Mouse (Mus musculus) brown adipose tissue, adult 24 weeks (tissue): ENCODE data around the gene Rrp1b. TPM values are rescaled to one million over a fixed set of nuclear protein-coding genes. Genes with fewer than 3 reads are reported as not detected.

Experiments
- H3K27ac ChIP-seq: fragments of 200-500 bp; replicated peaks from 2 replicates; pipeline ENCODE4 v1.5.1; 2012; ENCODE audit warnings: low read depth, mild to moderate bottlenecking, low read length
- H3K4me1 ChIP-seq: fragments of 200-500 bp; 2 replicates; pipeline ENCODE4 v1.6.1; 2012; ENCODE audit warnings: low read length, mixed read lengths; ENCODE audit not compliant: control insufficient read depth, insufficient read depth, insufficient read length
- H3K4me3 ChIP-seq: fragments of 200-500 bp; 2 replicates; pipeline ENCODE4 v1.5.1; 2012; ENCODE audit warnings: low read depth, mild to moderate bottlenecking, low read length, moderate library complexity; ENCODE audit not compliant: insufficient read depth
- polyA plus RNA-seq: library from polyadenylated mRNA; stranded (reverse); fragments of >200 nt; gene quantifications from 2 replicates; pipeline ENCODE4 v1.2.4, GENCODE M21; 2012; ENCODE audit not compliant: missing spikeins, insufficient read depth, insufficient read length

The Rrp1b gene
- 3.2 and 5.9 TPM in 2 replicates for polyA plus RNA-seq

DNA sequence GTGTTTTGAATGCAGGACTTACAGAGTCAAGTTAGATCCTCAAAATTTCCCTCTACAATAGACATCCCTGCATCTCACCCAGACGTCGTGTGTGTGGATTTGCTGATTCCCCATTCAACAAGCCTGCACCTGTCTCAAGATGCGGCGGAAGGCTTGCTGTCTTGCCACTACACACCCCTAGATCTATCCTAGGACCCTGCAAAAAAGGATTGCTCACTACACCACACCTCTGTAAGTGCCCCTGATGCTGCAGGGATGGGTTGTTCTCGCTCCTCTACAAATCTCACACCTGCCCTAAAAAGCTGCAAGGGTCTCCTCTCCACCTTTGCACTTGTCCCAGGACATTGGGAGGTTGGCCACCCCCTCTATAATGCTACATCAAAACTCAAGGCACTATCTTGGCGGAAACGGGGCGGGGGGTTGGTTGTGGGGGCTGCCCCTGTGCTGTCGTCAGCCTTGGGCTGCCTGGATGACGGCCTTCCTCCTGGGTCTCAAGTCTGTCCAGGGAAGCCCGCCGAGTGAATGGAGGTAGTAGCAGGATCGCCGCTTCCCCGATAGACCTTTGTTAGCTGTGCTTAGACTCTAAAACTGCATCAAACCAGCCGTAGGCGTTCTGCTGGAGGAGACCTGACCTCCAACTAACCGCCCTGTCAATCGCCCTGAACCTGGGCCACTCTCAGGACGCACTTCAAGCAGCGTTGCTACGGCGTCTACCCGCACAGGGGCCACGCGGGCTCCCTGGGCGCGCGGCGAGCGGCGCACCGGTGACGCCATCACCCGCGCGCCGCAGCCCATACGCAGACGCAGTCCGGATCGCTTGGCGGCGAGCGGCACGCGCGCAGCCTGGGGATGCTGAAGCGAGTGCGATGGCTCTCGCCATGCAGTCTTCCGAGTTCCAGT lies at the start of gene Rrp1b, which contains the start of gene Hsf2bp:
TSS of gene Rrp1b (plus strand) at position 492 of the 900 bp plus-strand sequence.
TSS of gene Hsf2bp (minus strand) at position 741 of the 900 bp plus-strand sequence.
- Histone ChIP-seq H3K4me1 (peaks cover 3% of the 10 kb centered on the region; the same call in 1 of the 2 replicates), H3K4me3 (peak within 1 kb of the TSS; percentile 97), H3K27ac (peak within 1 kb of the TSS; percentile 69)

DNA sequence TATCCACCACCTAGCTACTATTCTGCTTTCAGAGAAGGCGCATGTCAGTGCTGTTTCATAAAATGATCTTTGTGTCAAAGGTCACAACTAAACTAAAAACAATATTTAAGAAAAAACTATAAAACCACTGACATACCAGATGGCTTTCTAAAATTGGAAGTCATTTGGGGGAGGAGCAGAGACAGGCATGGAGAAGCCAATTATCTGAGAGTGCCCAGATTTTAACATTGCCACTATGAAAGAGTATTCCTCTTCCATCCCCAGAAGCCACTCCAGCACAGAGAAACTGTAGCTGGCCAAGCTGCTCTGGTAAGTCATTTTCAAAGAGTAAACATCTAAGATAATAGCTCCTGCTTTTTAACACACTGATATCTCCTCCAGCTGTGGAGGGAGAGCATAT lies 49.0 kb upstream of the Rrp1b start:
- no peak overlapping the region for H3K4me3 ChIP-seq
- H3K4me1 ChIP-seq = no peaks in the 10 kb centered on the region
- no peak overlapping the region for H3K27ac ChIP-seq

- Histone ChIP-seq H3K27ac (no peak overlapping the region), H3K4me1 (no peaks in the 10 kb centered on the region), H3K4me3 (no peak overlapping the region)
Measured at GRCm38 (mm10) chr17:31989035-31989434, 46.9 kb upstream of the Rrp1b start.

DNA sequence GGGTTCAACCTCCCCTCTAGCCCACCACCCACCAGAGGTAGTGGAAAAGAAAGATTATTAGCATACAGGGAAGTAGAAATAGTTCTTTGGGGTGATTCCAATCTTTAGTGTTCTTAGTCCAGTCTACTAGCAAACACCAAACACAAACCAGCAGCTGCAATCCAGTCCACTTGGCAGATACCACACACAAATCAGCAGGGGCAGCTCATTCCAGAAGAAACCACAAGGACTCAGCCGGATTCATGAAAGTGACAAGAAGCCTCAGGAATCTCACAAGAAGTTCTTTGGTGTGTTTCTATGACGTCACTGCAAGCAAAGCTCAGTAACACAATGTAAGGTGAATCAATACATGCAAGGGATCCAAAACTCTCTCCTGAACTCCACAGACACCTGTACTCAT lies 43.9 kb upstream of the Rrp1b start:
- Histone ChIP-seq H3K4me1 (no peaks in the 10 kb centered on the region), H3K4me3 (no peak overlapping the region), H3K27ac (no peak overlapping the region)

- Histone ChIP-seq H3K4me3 (no peak overlapping the region), H3K27ac (no peak overlapping the region), H3K4me1 (no peaks in the 10 kb centered on the region)
Measured at GRCm38 (mm10) chr17:31993354-31993753, 42.5 kb upstream of the Rrp1b start.

GRCm38 (mm10) chr17:31994132-31994531 lies 41.8 kb upstream of the Rrp1b start:
- Histone ChIP-seq H3K27ac (no peak overlapping the region), H3K4me1 (no peaks in the 10 kb centered on the region), H3K4me3 (no peak overlapping the region)

GRCm38 (mm10) chr17:31995784-31996183 lies 40.1 kb upstream of the Rrp1b start:
- Histone ChIP-seq H3K27ac (no peak overlapping the region), H3K4me3 (no peak overlapping the region), H3K4me1 (no peaks in the 10 kb centered on the region)

GRCm38 (mm10) chr17:31996331-31996730 lies 39.6 kb upstream of the Rrp1b start:
- Histone ChIP-seq H3K4me3 (no peak overlapping the region), H3K27ac (no peak overlapping the region), H3K4me1 (no peaks in the 10 kb centered on the region)

DNA sequence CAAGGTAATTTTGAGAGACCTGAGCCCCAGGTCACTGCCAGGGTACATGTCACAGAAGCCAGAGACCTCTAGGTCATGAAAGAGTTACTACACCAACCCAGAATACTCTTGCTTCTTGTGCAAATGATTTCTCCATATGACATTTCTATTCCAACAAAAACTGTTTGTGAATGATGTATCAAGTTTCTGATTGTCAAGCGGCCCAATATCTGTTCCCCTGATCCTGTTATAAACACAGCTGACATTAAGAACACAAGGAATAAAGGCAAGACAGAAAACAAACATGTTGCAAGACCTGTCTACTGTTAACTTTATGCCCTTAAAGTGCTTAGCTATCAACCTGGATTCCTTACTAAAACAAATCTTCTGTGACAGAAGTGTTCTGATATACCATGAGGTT lies 37.5 kb upstream of the Rrp1b start:
- H3K4me3 ChIP-seq = no peak overlapping the region
- no peaks in the 10 kb centered on the region for H3K4me1 ChIP-seq
- no peak overlapping the region for H3K27ac ChIP-seq

DNA sequence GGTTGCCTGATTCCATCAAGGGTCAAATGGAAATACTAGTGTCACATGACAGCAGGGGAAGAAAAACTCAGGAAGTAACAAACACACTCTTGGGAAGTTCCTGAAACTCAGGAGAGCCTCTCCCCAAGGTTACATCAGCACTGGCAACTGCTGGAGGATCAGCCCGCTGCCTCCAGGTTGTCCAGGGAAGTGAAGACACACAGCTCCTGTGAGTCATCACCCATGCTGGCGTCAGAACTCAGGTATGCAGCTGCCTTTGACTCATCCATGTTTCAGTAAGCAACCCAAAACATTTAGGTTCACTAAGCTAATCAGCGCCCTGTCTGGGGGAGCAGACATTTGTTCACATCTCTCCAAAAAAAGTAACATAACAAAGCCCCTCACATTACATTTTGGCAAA lies 32.6 kb upstream of the Rrp1b start:
- no peak overlapping the region for H3K27ac ChIP-seq
- H3K4me3 ChIP-seq = no peak overlapping the region
- H3K4me1 ChIP-seq = 0 out of 2 replicates have a peak, but pooled peaks cover 4% of the 10 kb centered on the region

DNA sequence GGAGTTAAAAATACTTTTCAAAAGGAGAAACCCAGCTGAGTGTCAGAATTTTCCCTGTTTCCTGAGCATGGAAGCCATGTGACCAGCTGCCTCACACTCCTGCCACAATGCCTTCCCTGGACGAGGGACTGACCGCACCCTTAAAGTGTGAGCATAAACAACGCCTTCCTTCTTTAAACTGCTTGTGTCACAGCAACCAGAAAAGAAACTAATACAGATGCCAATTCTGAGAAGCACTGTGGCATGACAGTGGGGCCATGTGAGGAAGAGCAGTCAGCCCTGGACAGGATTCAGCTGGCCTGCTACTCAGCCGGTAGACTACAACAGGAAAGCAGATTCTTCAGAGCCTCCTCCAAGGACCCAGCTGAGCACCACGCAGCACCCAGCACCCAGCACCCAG lies 29.1 kb upstream of the Rrp1b start:
- H3K4me1 ChIP-seq = 0 out of 2 replicates have a peak, but pooled peaks cover 4% of the 10 kb centered on the region
- H3K4me3 ChIP-seq = no peak overlapping the region
- peak overlapping the region; percentile 47 for H3K27ac ChIP-seq

GRCm38 (mm10) chr17:32011694-32012093 lies 24.2 kb upstream of the Rrp1b start:
- Histone ChIP-seq H3K4me3 (no peak overlapping the region), H3K27ac (no peak overlapping the region), H3K4me1 (0 out of 2 replicates have a peak, but pooled peaks cover 4% of the 10 kb centered on the region)

GRCm38 (mm10) chr17:32012254-32012653 lies 23.6 kb upstream of the Rrp1b start:
- H3K27ac ChIP-seq = no peak overlapping the region
- no peaks in the 10 kb centered on the region for H3K4me1 ChIP-seq
- no peak overlapping the region for H3K4me3 ChIP-seq

DNA sequence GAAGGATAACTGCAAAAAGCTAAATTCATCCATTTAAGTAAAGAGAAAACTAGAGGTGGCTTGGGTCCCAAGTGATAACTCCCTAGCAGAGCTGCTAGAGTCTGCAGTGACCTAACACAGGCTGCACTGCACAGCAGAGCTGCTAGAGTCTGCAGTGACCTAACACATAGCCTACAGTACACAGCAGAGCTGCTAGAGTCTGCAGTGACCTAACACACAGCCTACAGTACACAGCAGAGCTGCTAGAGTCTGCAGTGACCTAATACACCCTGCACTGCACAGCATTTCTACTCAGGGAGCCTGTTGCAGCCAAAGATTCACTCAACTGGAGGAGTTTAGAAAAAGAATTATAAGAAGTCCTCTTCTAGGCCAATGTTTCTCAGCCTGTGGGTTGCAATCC lies 22.2 kb upstream of the Rrp1b start:
- Histone ChIP-seq H3K4me1 (no peaks in the 10 kb centered on the region), H3K4me3 (no peak overlapping the region), H3K27ac (no peak overlapping the region)

- Histone ChIP-seq H3K27ac (no peak overlapping the region), H3K4me1 (no peaks in the 10 kb centered on the region), H3K4me3 (no peak overlapping the region)
Measured at GRCm38 (mm10) chr17:32016481-32016880, 19.4 kb upstream of the Rrp1b start.
